Mouse (Mus musculus): ENCODE results near the gene Ppie.

- TF ChIP-seq TAL1 (conservative IDR thresholded peaks at IDR 0.05; ENCODE audit: low read depth, low read length) (no peak), GATA1 (IDR thresholded peaks at IDR 0.05; ENCODE audit: borderline replicate concordance, low read length) (no peak), CTCF (IDR thresholded peaks at IDR 0.05; ENCODE audit: low read depth, low read length) (no peak), POLR2AphosphoS5 (IDR thresholded peaks at IDR 0.05; ENCODE audit: insufficient replicate concordance, low read depth, low read length) (no peak), GATA2 (IDR thresholded peaks at IDR 0.05; ENCODE audit: borderline replicate concordance, low read depth, low read length) (no peak)
These were observed 15.7 kb upstream of the Ppie start for GRCm38 (mm10) chr4:123155427-123155826.
